Mouse (Mus musculus) liver, embryonic 14.5 days (tissue): ENCODE measurements around the gene Dock9.

Source experiments
- CTCF ChIP-seq: IDR thresholded peaks from 2 replicates; pipeline ENCODE4 v1.5.1; 2016; ENCODE audit warnings: antibody characterized with exemption, low read depth, control low read depth
- EP300 ChIP-seq: IDR thresholded peaks from 2 replicates; pipeline ENCODE4 v1.6.1; 2016; ENCODE audit warnings: antibody characterized with exemption, low read depth

- TF ChIP-seq CTCF, result no peak
- TF ChIP-seq EP300, result no peak
Observed at GRCm38 (mm10) chr14:121648581-121649060, 149.0 kb downstream of the Dock9 start.
